Mouse (Mus musculus): Measurements from ENCODE around the gene Vamp8.

- TF ChIP-seq POLR2A (IDR thresholded peaks at IDR 0.05; ENCODE audit: low read depth, low read length) (no peak), CTCF (IDR thresholded peaks at IDR 0.05; ENCODE audit: borderline replicate concordance, insufficient read depth, low read length) (no peak)
Measured at GRCm38 (mm10) chr6:72350214-72350613, 40.3 kb downstream of the Vamp8 start.
